Mouse (Mus musculus): ENCODE data around the gene Gm19935.

- TF ChIP-seq CTCF (IDR thresholded peaks at IDR 0.05; ENCODE audit: extremely low read depth, insufficient read depth, insufficient read length, insufficient replicate concordance): no peak
- TF ChIP-seq POLR2A (IDR thresholded peaks at IDR 0.05; ENCODE audit: low read depth, low read length): no peak
Observed at GRCm38 (mm10) chr8:90817293-90817692, at the start of gene Gm19935.
